Comparison of ENCODE assay signal across 8 mouse cellular contexts in genomic region chr4:138304340-138305104, GRCm38 (mm10). TPM values are rescaled to one million over a fixed set of nuclear protein-coding genes. Genes with fewer than 3 reads are reported as not detected.
A peak's percentile ranks its signal among the peaks of the same experiment; 100 is the strongest.
DNase-seq lines count a peak whose midpoint lies in the region; ATAC-seq and TF ChIP-seq lines count a peak whose summit lies in the region.

Gene Ddost, plus strand, starts transcription at chr4:138304730.

- H3K4me2 ChIP-seq in lung, postnatal 0 days (replicated peaks; ENCODE audit: low read depth, low read length), result peak within 1 kb of the TSS; percentile 94

- peaks cover 37% of the 10 kb centered on the region for H3K4me1 ChIP-seq in hindbrain, embryonic 10.5 days (replicated peaks)
- H3K4me1 ChIP-seq in lung, postnatal 0 days (ENCODE audit: insufficient read depth, low read depth, low read length), result peaks cover 14% of the 10 kb centered on the region; the same call in 1 of the 2 replicates

- TF ChIP-seq CTCF in lung, postnatal 0 days (IDR thresholded peaks at IDR 0.05), result no peak

- ATAC-seq in frontal cortex, adult (ENCODE audit: low TSS enrichment), result peak; percentile 95
- ATAC-seq in lung, postnatal 0 days, result peak; percentile 99

- peaks cover 32% of the 10 kb centered on the region for H3K36me3 ChIP-seq in hindbrain, embryonic 10.5 days
- no peaks in the 10 kb centered on the region for H3K36me3 ChIP-seq in lung, postnatal 0 days (ENCODE audit: insufficient read depth, low read length)

- no peaks in the 10 kb centered on the region for H3K9me3 ChIP-seq in hindbrain, embryonic 10.5 days
- no peaks in the 10 kb centered on the region for H3K9me3 ChIP-seq in lung, postnatal 0 days (ENCODE audit: low read length)

- H3K9ac ChIP-seq in lung, postnatal 0 days (replicated peaks; ENCODE audit: low read depth), result peak within 1 kb of the TSS; percentile 79

- TF ChIP-seq EP300 in lung, postnatal 0 days (IDR thresholded peaks at IDR 0.05), result no peak

- under 1% methylated on average over 64 of the region's 64 CpGs for WGBS in hindbrain, embryonic 10.5 days
- WGBS in lung, postnatal 0 days, result 3% methylated on average over 57 of the region's 64 CpGs

- DNase-seq in MN1 (ENCODE audit: low spot score), result peak; percentile 99
- DNase-seq in cerebellum, adult 9-10 months, result peak; percentile 100
- DNase-seq in hindbrain, embryonic 10.5 days (ENCODE audit: low spot score), result peak; percentile 99
- peak; percentile 99 for DNase-seq in layer of hippocampus, adult 9-11 months
- peak; percentile 99 for DNase-seq in lung, postnatal 0 days (ENCODE audit: low spot score)
- DNase-seq in ovary, postnatal 14 days (ENCODE audit: low spot score), result peak; percentile 94
- DNase-seq in thymus, postnatal 14 days, result peak; percentile 95

- peak within 1 kb of the TSS; percentile 97 for H3K4me3 ChIP-seq in hindbrain, embryonic 10.5 days
- peak within 1 kb of the TSS; percentile 85 for H3K4me3 ChIP-seq in lung, postnatal 0 days (ENCODE audit: low read depth, low read length)

- peak within 1 kb of the TSS; percentile 94 for H3K27ac ChIP-seq in hindbrain, embryonic 10.5 days
- H3K27ac ChIP-seq in lung, postnatal 0 days (ENCODE audit: low read length), result peak within 1 kb of the TSS; percentile 38; the same call in 1 of the 2 replicates

- no peaks in the 10 kb centered on the region for H3K27me3 ChIP-seq in hindbrain, embryonic 10.5 days (ENCODE audit: insufficient read depth, poor library complexity, severe bottlenecking)
- H3K27me3 ChIP-seq in lung, postnatal 0 days (replicated peaks; ENCODE audit: insufficient read depth, low read length), result no peaks in the 10 kb centered on the region

RNA-seq across cellular contexts. Expression of gene Ddost, which starts in this region (rescaled TPM):
- polyA plus RNA-seq in hindbrain, embryonic 10.5 days (2016; fragmentation: Nextera tagmentation; extraction: Ambion mirVana), result 274 and 292 TPM in 2 replicates
- polyA plus RNA-seq in lung, postnatal 0 days (2015; fragmentation: Nextera tagmentation; extraction: Ambion mirVana), result 184 and 195 TPM in 2 replicates

Comparison
In these comparisons a context has a peak if more than half of its experiments do, and no peak if none do; other contexts are left out.
1. Peak in every context shown above with its lines: DNase-seq, ATAC-seq, H3K4me3 ChIP-seq and H3K27ac ChIP-seq.